Mouse (Mus musculus) hindbrain, embryonic 14.5 days (tissue): ENCODE data around the gene Osgepl1. TPM values are rescaled to one million over a fixed set of nuclear protein-coding genes. Genes with fewer than 3 reads are reported as not detected.
A peak's percentile ranks its signal among the peaks of the same experiment; 100 is the strongest.
"Not testable (repeated sequence)": the region's sequence is repeated elsewhere in the genome, so short reads cannot be mapped to it uniquely, and the experiment has no call there.

ENCODE experiments used
- ATAC-seq: fragments of 200-750 bp; cut with Nextera tagmentation; 2 replicates; pipeline ENCODE4 v1.8.0; 2017; ENCODE audit warnings: moderate number of reproducible peaks, mild to moderate bottlenecking, moderate TSS enrichment, moderate library complexity; ENCODE audit not compliant: low FRiP score
- DNase-seq: peaks from one replicate; pipeline ENCODE4 v3.0.0-alpha.2; 2015; ENCODE audit warnings: low spot score
- H3K27ac ChIP-seq: fragments of 300-500 bp; sonication (generic); 2 replicates; pipeline ENCODE4 v1.5.1; 2014; ENCODE audit warnings: mild to moderate bottlenecking, moderate library complexity
- H3K27me3 ChIP-seq: fragments of 300-500 bp; sonication (generic); 2 replicates; pipeline ENCODE4 v1.6.1; 2014; ENCODE audit warnings: mild to moderate bottlenecking, low read length, mixed read lengths; ENCODE audit not compliant: control insufficient read depth, insufficient read depth
- H3K36me3 ChIP-seq: fragments of 300-500 bp; sonication (generic); replicated peaks from 2 replicates; pipeline ENCODE4 v1.6.1; 2014; ENCODE audit not compliant: control insufficient read depth, insufficient read depth
- H3K4me1 ChIP-seq: fragments of 300-500 bp; sonication (generic); replicated peaks from 2 replicates; pipeline ENCODE4 v1.6.1; 2014; ENCODE audit warnings: antibody characterized with exemption, low read length, mixed read lengths; ENCODE audit not compliant: control insufficient read depth, insufficient read depth
- H3K4me2 ChIP-seq: fragments of 300-500 bp; sonication (generic); replicated peaks from 2 replicates; pipeline ENCODE4 v1.6.1; 2014; ENCODE audit warnings: mild to moderate bottlenecking, moderate library complexity
- H3K4me3 ChIP-seq: fragments of 300-500 bp; sonication (generic); replicated peaks from 2 replicates; pipeline ENCODE4 v1.5.1; 2014; ENCODE audit warnings: mild to moderate bottlenecking, low read length
- H3K9ac ChIP-seq: fragments of 300-500 bp; sonication (generic); 2 replicates; pipeline ENCODE4 v1.6.1; 2014
- H3K9me3 ChIP-seq: fragments of 300-500 bp; sonication (generic); 2 replicates; pipeline ENCODE4 v1.6.1; 2016; ENCODE audit warnings: low read length; ENCODE audit not compliant: control insufficient read depth
- WGBS: fragments of 180-500 bp; shearing (Covaris S2); extraction: QIAGEN DNeasy Blood & Tissue Kit; methylation state at CpG from one replicate; pipeline ENCODE4 v1.1.7; 2014; 5-methylcytosine and 5-hydroxymethylcytosine counted together
- polyA plus RNA-seq: library from polyadenylated mRNA; unstranded; fragments of >200 nt; fragmentation: Nextera tagmentation; extraction: Ambion mirVana; gene quantifications from 2 replicates; pipeline ENCODE4 v1.2.1, GENCODE M21; 2014

The Osgepl1 gene
- polyA plus RNA-seq, 1 experiment from 2014 or later = 21.1 TPM

- H3K36me3 ChIP-seq = peaks cover 51% of the 10 kb centered on the region
Measured at GRCm38 (mm10) chr1:53323254-53323653, 9.8 kb downstream of the Osgepl1 start.

GRCm38 (mm10) chr1:53324277-53324676, 10.9 kb downstream of the Osgepl1 start:
- WGBS = 94% methylated on average over 1 of the region's 1 CpGs
- ATAC-seq (no peak), DNase-seq (no peak)
- H3K4me3 ChIP-seq = no peak overlapping the region
- peaks cover 47% of the 10 kb centered on the region for H3K36me3 ChIP-seq
- no peak overlapping the region for H3K27ac ChIP-seq
- no peaks in the 10 kb centered on the region for H3K4me1 ChIP-seq
- no peaks in the 10 kb centered on the region for H3K27me3 ChIP-seq
- H3K9me3 ChIP-seq = no peaks in the 10 kb centered on the region
- H3K4me2 ChIP-seq = no peak overlapping the region
- no peak overlapping the region for H3K9ac ChIP-seq

More at GRCm38 (mm10) chr1:53323254-53323653, 9.8 kb downstream of the Osgepl1 start:
- H3K27ac ChIP-seq = no peak overlapping the region
- WGBS = 96% methylated on average over 5 of the region's 5 CpGs
- no peaks in the 10 kb centered on the region for H3K9me3 ChIP-seq
- no peak overlapping the region for H3K9ac ChIP-seq
- no peaks in the 10 kb centered on the region for H3K4me1 ChIP-seq
- no peak overlapping the region for H3K4me3 ChIP-seq
- ATAC-seq (no peak), DNase-seq (no peak)
- no peaks in the 10 kb centered on the region for H3K27me3 ChIP-seq
- H3K4me2 ChIP-seq = no peak overlapping the region

GRCm38 (mm10) chr1:53324827-53325494, 11.5 kb downstream of the Osgepl1 start:
- H3K27me3 ChIP-seq = no peaks in the 10 kb centered on the region
- no peak overlapping the region for H3K9ac ChIP-seq
- H3K9me3 ChIP-seq = no peaks in the 10 kb centered on the region
- WGBS = 97% methylated on average over 5 of the region's 5 CpGs
- H3K4me3 ChIP-seq = no peak overlapping the region
- ATAC-seq (no peak), DNase-seq (no peak)
- H3K4me2 ChIP-seq = no peak overlapping the region
- H3K4me1 ChIP-seq = no peaks in the 10 kb centered on the region
- H3K36me3 ChIP-seq = peaks cover 44% of the 10 kb centered on the region
- H3K27ac ChIP-seq = no peak overlapping the region

- ATAC-seq, H3K4me1 ChIP-seq, H3K9ac ChIP-seq, H3K4me2 ChIP-seq, H3K27ac ChIP-seq, DNase-seq, H3K36me3 ChIP-seq, H3K9me3 ChIP-seq, H3K27me3 ChIP-seq, H3K4me3 ChIP-seq: not testable (repeated sequence)
- WGBS = 79% methylated on average over 5 of the region's 5 CpGs
Measured at GRCm38 (mm10) chr1:53333527-53333926, 20.1 kb downstream of the Osgepl1 start.

GRCm38 (mm10) chr1:53335465-53335864, 22.0 kb downstream of the Osgepl1 start:
- no peaks in the 10 kb centered on the region for H3K27me3 ChIP-seq
- H3K9ac ChIP-seq = no peak overlapping the region
- H3K4me1 ChIP-seq = no peaks in the 10 kb centered on the region
- peaks cover 4% of the 10 kb centered on the region; the same call in 1 of the 2 replicates for H3K36me3 ChIP-seq
- DNase-seq (no peak), ATAC-seq (no peak)
- H3K4me3 ChIP-seq = no peak overlapping the region
- no peak overlapping the region for H3K4me2 ChIP-seq
- peaks cover 3% of the 10 kb centered on the region; the same call in 1 of the 2 replicates for H3K9me3 ChIP-seq
- no peak overlapping the region for H3K27ac ChIP-seq

- H3K4me1 ChIP-seq, H3K9ac ChIP-seq, ATAC-seq, H3K27me3 ChIP-seq, H3K4me2 ChIP-seq, H3K27ac ChIP-seq, DNase-seq, H3K4me3 ChIP-seq: not testable (repeated sequence)
- 58% methylated on average over 2 of the region's 2 CpGs for WGBS
- peaks cover 21% of the 10 kb centered on the region for H3K9me3 ChIP-seq
- H3K36me3 ChIP-seq = peaks cover 23% of the 10 kb centered on the region
Measured at GRCm38 (mm10) chr1:53337403-53337802, 24.0 kb downstream of the Osgepl1 start.

GRCm38 (mm10) chr1:53341071-53341470, 27.6 kb downstream of the Osgepl1 start:
- H3K27me3 ChIP-seq = no peaks in the 10 kb centered on the region
- no peak overlapping the region for H3K9ac ChIP-seq
- no peak overlapping the region for H3K4me3 ChIP-seq
- H3K4me2 ChIP-seq = no peak overlapping the region
- WGBS = 91% methylated on average over 2 of the region's 2 CpGs
- DNase-seq (no peak), ATAC-seq (no peak)
- no peak overlapping the region for H3K27ac ChIP-seq
- no peaks in the 10 kb centered on the region for H3K4me1 ChIP-seq
- H3K36me3 ChIP-seq = peaks cover 52% of the 10 kb centered on the region
- H3K9me3 ChIP-seq = peaks cover 21% of the 10 kb centered on the region

- no peaks in the 10 kb centered on the region for H3K9me3 ChIP-seq
- peak within 1 kb of the TSS; percentile 56 for H3K4me2 ChIP-seq
- peak within 1 kb of the TSS; percentile 95 for H3K9ac ChIP-seq
- peaks cover 21% of the 10 kb centered on the region for H3K36me3 ChIP-seq
- peak; percentile 100 for ATAC-seq
- H3K4me1 ChIP-seq = peaks cover 9% of the 10 kb centered on the region
- WGBS = under 1% methylated on average over 44 of the region's 44 CpGs
- H3K27ac ChIP-seq = peak within 1 kb of the TSS; percentile 87
- H3K4me3 ChIP-seq = peak within 1 kb of the TSS; percentile 85
- no peaks in the 10 kb centered on the region for H3K27me3 ChIP-seq
- DNase-seq = peak; percentile 98
Measured at GRCm38 (mm10) chr1:53352327-53353261, 39.2 kb downstream of the Osgepl1 start, which contains the start of the genes Asdurf, Gm28551 and Asnsd1. Asdurf (minus strand) TSS chr1:53352619. Gm28551 (minus strand) TSS chr1:53352667. Asnsd1 (minus strand) TSS chr1:53352752.

- Histone ChIP-seq H3K9ac (no peak overlapping the region), H3K4me2 (no peak overlapping the region), H3K27ac (no peak overlapping the region), H3K4me1 (no peaks in the 10 kb centered on the region), H3K4me3 (no peak overlapping the region), H3K9me3 (no peaks in the 10 kb centered on the region), H3K36me3 (no peaks in the 10 kb centered on the region), H3K27me3 (no peaks in the 10 kb centered on the region)
- DNase-seq (no peak), ATAC-seq (no peak)
Measured at GRCm38 (mm10) chr1:53358988-53359387, 45.6 kb downstream of the Osgepl1 start.
